ENCODE assay signal across 27 mouse cellular contexts in genomic region chr7:133787571-133787970, GRCm38 (mm10). TPM values are rescaled to one million over a fixed set of nuclear protein-coding genes. Genes with fewer than 3 reads are reported as not detected.
"Had no signal": no experiment of that assay in that cellular context is flagged by ENCODE, and none has a peak within 500 bp of the region (broad histone marks: within the 10 kb centered on the region; RNA-seq: fewer than 3 reads in every experiment).

No protein-coding gene starts in this region.

- H3K27me3 ChIP-seq: embryonic facial prominence, embryonic 12.5 days; embryonic facial prominence, embryonic 13.5 days; embryonic facial prominence, embryonic 15.5 days; forebrain, embryonic 12.5 days; forebrain, embryonic 13.5 days; forebrain, embryonic 15.5 days had no signal

- H3K27ac ChIP-seq: embryonic facial prominence, embryonic 10.5 days; embryonic facial prominence, embryonic 12.5 days; embryonic facial prominence, embryonic 13.5 days; embryonic facial prominence, embryonic 15.5 days; forebrain, embryonic 10.5 days; forebrain, embryonic 12.5 days; forebrain, embryonic 13.5 days; forebrain, embryonic 15.5 days; gastrocnemius, adult 2 months; heart, adult 2 months had no signal

- DNase-seq: cerebellum, adult 8-10 months; cerebellum, adult 9-10 months; cerebellum, adult 9-11 months; cerebellum, postnatal 25 days; cerebellum, postnatal 36 days; embryo, embryonic 11 days; forebrain, postnatal 0 days; gastrocnemius, adult 2 months; gastrocnemius, postnatal 10 days; gastrocnemius, postnatal 14 days; gastrocnemius, postnatal 25 days; gastrocnemius, postnatal 36 days; heart, adult 18-20 months; heart, adult 2 months had no signal

- H3K4me3 ChIP-seq: embryonic facial prominence, embryonic 10.5 days; embryonic facial prominence, embryonic 12.5 days; embryonic facial prominence, embryonic 13.5 days; embryonic facial prominence, embryonic 15.5 days; erythroblast, embryonic 14.5 days; forebrain, embryonic 10.5 days; forebrain, embryonic 12.5 days; forebrain, embryonic 13.5 days; forebrain, embryonic 15.5 days; gastrocnemius, adult 2 months; heart, adult 2 months had no signal

- H3K9me3 ChIP-seq: embryonic facial prominence, embryonic 10.5 days; embryonic facial prominence, embryonic 12.5 days; embryonic facial prominence, embryonic 13.5 days; embryonic facial prominence, embryonic 15.5 days; forebrain, embryonic 10.5 days; forebrain, embryonic 12.5 days; forebrain, embryonic 13.5 days; forebrain, embryonic 15.5 days had no signal

- H3K36me3 ChIP-seq: embryonic facial prominence, embryonic 10.5 days; embryonic facial prominence, embryonic 12.5 days; embryonic facial prominence, embryonic 13.5 days; embryonic facial prominence, embryonic 15.5 days; forebrain, embryonic 10.5 days; forebrain, embryonic 12.5 days; forebrain, embryonic 15.5 days had no signal

- H3K4me1 ChIP-seq: embryonic facial prominence, embryonic 12.5 days; embryonic facial prominence, embryonic 13.5 days; embryonic facial prominence, embryonic 15.5 days had no signal

- H3K9ac ChIP-seq: embryonic facial prominence, embryonic 12.5 days; embryonic facial prominence, embryonic 13.5 days; embryonic facial prominence, embryonic 15.5 days; forebrain, embryonic 12.5 days; forebrain, embryonic 13.5 days; forebrain, embryonic 15.5 days; forebrain, postnatal 0 days had no signal

RNA-seq across cellular contexts. Expression of gene Fank1, which starts 10.9 kb away (rescaled TPM):
- total RNA-seq: gastrocnemius, adult 18-20 months; gastrocnemius, adult 2 months; gastrocnemius, adult 8-10 months; gastrocnemius, postnatal 25 days; gastrocnemius, postnatal 36 days; granulocyte monocyte progenitor cell, adult 5-6 weeks; heart, adult 18-20 months; heart, adult 2 months; heart, adult 8-10 months had no signal
- polyA plus RNA-seq: erythroblast, embryonic 14.5 days had no signal
